Mouse (Mus musculus): Measurements from ENCODE around the gene Fam32a.

Fam32a gene

DNA sequence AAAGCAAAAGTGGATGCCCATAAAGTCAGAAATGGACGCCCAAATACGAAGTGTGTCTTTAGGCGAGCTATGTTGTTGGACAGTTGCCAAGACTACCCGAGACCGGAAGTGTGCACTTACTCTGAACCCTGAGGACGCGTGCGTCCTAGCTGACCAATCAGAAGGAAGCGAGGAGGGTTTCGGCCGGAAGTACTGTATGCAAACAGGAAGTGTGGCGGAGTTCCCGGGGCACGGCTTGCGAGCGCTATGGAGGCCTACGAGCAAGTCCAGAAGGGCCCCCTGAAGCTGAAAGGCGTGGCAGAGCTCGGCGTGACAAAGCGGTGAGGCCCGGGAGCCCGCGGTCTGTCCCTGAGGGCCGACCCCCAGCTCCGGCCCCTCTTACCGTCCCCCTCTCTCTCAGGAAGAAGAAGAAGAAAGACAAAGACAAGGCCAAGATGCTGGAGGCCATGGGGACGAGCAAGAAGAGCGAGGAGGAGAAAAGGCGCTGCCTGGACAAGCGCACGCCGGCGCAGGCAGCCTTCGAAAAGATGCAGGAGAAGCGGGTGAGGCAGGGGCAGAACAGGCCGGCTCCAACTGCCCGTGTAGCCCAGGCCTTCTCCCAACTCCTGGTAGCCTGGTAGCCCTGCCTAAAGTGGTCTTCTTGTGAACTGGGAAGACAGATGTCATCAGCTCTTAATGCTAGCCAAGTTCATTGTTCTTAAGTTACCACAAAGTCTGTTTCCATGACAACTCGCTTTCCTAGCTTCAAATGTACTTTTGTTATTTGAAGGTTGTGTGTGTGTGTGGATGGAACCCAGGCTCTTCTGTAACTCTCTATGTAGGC, at the start of gene Fam32a:
Fam32a (plus strand) TSS at position 190 of the 823 bp plus-strand sequence.
- peak; percentile 99 for DNase-seq (ENCODE audit: low read depth, low spot score)

DNA sequence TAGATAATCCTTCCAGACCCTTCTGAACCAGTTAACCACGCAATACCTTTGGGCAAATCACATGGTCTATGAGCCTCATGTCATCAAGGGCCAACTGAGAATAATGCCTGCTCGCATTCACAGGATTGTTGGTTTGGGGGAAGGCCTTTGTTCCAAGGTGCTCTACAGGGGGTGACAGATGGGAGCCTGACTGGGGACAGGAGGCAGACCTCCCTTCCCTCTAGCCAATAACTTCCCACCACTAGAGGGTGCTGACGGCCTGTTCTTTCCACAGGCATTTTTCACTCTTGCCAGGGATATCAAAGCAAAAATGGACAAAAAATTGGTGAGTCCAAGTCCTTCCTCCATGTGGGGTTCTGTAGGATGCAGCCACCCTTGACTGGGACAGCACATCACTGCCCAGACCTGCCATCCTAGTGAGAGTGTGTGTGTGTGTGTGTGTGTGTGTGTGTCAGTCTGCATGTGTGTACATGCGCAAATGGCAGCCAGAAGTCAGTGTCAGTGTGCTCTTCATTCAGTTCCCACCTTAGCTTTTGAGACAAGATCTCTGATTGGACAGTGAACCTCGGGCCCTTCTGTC, 42.1 kb upstream of the Fam32a start:
- peak; percentile 53 for DNase-seq (ENCODE audit: low read depth, low spot score)

DNA sequence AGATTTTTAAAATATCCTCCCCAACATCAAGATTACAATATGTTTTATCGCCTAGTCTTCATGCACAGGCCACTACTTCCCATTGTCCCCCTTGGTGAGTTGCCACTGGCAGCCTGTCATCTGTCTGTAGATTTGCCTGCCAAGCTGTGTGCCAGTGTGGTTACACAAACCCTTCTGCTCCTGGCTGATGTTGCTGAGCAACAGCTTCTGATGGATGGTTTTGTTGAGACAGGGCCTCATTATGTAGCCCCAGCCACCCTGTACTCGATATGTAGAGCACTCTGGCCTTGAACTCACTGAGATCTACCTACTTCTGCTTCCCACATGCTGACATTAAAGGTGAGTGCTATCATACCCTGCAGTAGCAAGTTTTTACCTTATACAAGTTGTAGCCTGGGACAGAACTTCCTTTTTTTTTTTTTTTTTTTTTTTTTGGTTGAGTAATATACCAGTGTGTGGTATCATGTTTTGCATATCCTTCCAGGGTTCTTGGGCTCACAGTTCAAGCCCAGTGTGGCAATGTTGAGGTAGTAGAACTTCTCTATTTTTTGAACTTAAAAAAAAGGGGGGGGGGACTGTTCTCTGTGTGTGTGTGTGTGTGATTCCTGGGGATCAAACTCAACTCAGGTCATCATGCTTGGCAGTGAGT, 35.9 kb upstream of the Fam32a start:
- no peak for DNase-seq (ENCODE audit: low read depth, low spot score)

GRCm38 (mm10) chr8:72187793-72188331, 31.7 kb upstream of the Fam32a start:
- DNase-seq (ENCODE audit: low read depth, low spot score), result no peak

GRCm38 (mm10) chr8:72189417-72190214, 29.9 kb upstream of the Fam32a start, which contains the start of gene Hsh2d:
Gene Hsh2d, plus strand, starts transcription at chr8:72189638.
- DNase-seq (ENCODE audit: low read depth, low spot score), result no peak

DNA sequence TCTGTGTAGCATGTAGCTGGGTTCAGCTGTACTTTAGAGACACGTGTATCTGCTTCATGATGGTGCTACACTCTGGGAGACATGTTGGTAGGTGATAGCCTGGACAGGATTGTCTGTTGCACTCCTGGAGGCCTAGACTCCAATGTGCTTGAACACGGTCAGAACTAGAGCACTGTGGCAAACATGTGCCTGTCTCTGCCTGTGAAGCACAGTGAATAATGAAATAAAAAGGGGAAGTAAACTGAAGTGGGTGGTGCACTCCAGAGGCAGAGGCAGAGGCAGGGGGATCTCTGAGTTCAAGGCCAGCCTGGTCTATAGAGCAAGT, 29.4 kb upstream of the Fam32a start:
- no peak for DNase-seq (ENCODE audit: low read depth, low spot score)

DNA sequence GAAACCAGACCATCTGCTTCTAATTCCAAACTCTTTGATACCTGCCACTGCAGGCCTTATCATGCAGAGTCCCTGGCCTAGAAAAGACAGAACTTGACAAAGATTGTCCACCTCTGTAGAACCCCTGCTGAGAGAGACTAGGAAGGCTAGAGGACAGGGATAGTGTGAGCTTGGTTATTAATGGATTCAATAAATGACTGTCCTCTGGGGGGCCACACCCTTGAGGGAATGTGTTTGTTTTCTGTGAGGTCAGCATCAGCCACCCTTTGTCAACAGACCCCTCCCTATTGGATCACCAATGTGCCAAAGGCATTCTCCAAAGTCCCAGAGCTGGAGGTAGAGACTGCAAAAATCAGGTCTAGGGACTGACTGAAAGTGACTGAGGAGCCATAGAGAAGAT, 27.5 kb upstream of the Fam32a start:
- no peak for DNase-seq (ENCODE audit: low read depth, low spot score)

- no peak for DNase-seq (ENCODE audit: low read depth, low spot score)
These were observed 21.5 kb upstream of the Fam32a start for GRCm38 (mm10) chr8:72197997-72198396.

DNA sequence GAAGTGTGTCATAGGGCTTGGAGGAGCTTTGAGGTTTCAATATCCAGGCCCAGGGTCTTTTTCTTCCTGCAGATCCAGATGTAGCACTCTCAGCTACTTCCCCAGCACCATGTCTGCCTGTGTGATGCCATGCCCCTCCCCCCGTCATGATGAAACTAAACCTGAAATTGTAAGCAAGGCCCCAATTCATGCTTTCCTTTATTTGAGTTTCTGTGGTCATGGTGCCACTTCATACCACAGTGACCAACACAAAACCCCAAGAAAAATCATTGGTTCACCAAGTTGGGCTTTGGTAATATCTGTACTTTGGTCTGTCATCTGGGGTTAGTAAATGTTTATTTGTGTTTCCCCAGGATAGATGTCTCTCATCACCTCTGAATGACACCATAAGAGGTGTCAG, 10.9 kb upstream of the Fam32a start:
- DNase-seq (ENCODE audit: low read depth, low spot score), result no peak

DNA sequence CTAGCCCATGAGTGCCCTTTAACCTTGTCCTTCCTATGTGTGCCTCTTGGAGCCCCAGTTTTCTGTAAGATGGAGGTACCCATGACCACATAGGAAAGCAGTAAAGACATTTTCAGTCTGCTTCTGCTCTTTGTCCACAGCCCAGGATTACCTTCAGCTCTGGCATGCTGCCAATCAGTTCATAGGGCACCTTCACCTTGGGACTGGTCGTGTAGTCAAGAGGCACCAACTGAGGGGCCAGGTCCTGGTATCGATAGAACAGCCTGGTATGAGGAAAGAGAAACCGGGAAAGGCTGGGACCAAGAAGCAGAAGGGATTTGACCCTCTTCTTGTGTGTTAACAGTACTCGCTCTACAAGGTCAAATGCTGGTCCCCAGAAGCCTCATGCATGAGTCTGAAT, 9.3 kb upstream of the Fam32a start:
- no peak for DNase-seq (ENCODE audit: low read depth, low spot score)

DNA sequence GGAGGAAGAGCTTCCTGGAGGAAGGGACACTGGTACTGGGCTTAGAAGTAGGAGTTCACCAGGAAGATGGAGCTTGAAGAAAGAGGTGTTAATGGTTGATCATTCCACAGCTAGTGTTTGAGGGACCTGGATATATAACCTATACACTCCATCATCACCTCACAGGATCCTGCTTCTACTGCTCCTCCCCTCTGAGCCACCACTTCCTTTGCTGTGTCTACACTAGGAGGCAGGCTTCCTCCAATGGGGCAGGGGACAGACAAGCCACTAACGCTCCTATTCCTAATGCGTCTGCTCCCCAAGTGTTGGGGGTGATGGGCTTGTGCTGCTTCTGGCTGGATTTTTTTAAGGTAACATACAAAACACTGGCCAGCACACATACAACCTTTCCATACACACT, 8.8 kb upstream of the Fam32a start:
- no peak for DNase-seq (ENCODE audit: low read depth, low spot score)

GRCm38 (mm10) chr8:72211846-72212245, 7.7 kb upstream of the Fam32a start:
- DNase-seq (ENCODE audit: low read depth, low spot score), result no peak

DNA sequence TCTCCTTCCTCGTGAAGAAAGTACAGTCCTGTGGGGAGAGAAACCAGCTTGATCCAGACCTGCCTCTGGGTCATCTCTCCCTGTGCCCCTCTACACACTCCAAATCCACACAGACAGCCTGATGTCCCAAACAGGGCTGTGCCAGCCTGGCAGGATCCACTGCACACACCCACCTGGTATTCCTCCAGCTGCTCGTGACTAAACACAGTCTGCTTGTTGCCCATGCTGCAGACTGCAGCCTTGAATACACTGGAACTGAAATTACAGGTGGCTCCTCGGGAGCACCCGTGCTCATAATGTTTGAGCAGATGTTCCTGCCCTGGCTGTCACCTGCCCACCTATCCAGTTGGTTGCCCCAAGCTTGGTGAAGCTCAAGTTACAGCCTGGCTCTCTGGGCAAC, 6.8 kb upstream of the Fam32a start, which contains the start of gene Cib3:
Cib3 (minus strand) TSS at position 87 of the 400 bp plus-strand sequence.
- no peak for DNase-seq (ENCODE audit: low read depth, low spot score)

DNA sequence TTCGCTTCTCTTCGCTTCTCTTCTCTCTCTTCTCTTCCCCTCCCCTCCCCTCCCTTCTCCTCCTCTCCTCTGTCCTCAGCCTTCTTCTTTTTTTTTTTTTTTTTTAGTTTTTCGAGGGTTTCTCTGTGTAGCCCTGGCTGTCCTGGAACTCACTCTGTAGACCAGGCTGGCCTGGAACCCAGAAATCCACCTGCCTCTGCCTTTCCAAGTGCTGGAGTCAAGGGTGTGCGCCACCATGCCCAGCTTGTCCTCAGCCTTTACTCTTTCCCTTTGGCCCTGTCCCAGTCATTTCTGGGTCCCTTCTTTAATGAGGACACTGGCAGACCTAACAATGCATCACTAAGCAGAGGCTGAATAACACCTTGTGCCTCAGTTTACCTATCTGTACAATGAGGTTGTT, 6.0 kb upstream of the Fam32a start, which contains the start of gene Gm11034:
Gm11034 (minus strand) TSS at position 101 of the 400 bp plus-strand sequence.
- DNase-seq (ENCODE audit: low read depth, low spot score), result no peak

GRCm38 (mm10) chr8:72215060-72215459, 4.5 kb upstream of the Fam32a start:
- DNase-seq (ENCODE audit: low read depth, low spot score), result peak; percentile 11

GRCm38 (mm10) chr8:72215871-72216270, 3.7 kb upstream of the Fam32a start:
- DNase-seq (ENCODE audit: low read depth, low spot score), result no peak

DNA sequence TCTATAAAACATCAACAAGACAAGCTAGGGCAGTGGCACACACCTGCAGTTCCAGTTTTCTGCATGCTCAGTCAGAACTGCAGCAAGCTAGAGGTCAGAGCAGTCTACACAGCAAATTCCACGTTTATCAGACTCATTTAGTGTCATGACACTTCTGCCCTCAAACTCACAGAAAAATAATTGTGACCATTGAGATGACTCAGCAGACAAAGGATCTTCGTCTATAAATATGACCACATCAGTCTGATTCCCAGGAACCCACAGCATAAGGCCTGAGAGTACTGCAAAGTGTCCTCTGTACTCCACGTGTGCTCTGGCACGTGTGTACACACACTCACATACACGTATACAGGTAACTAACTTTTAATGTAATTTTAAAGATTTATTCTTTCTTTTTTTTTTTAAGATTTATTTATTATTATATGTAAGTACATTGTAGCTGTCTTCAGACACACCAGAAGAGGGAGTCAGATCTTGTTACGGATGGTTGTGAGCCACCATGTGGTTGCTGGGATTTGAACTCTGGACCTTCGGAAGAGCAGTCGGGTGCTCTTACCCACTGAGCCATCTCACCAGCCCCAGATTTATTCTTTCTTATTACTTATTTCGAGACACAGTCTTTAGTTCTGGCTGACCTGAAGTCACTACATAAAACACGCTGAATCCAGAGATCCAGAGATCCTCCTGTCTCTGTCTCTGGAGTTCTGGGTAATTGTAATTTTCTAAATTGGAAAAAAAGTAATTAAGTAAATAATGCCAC, 569 bp upstream of the Fam32a start:
- no peak for DNase-seq (ENCODE audit: low read depth, low spot score)

- DNase-seq (ENCODE audit: low read depth, low spot score), result no peak
These were observed 1.2 kb downstream of the Fam32a start for GRCm38 (mm10) chr8:72220758-72221157.

DNA sequence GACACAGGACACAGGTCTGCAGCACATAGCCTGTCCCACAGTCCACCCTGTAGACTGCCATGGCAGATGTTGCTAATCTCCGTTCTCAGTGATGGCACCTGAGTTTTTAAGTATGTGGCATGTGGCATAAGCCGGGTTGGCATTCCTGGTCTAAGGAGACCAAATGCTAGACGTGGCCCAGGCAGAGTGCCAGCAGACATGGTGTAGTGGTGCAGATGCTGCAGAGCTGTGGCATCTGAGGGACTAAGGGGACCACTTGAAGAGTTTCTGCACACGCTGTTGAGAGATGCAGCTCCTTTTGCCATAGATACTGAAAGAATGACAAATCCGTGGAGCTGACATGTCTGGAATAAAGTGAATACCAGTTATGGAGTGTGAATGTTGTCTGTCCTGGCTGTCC, 3.1 kb downstream of the Fam32a start:
- no peak for DNase-seq (ENCODE audit: low read depth, low spot score)

DNA sequence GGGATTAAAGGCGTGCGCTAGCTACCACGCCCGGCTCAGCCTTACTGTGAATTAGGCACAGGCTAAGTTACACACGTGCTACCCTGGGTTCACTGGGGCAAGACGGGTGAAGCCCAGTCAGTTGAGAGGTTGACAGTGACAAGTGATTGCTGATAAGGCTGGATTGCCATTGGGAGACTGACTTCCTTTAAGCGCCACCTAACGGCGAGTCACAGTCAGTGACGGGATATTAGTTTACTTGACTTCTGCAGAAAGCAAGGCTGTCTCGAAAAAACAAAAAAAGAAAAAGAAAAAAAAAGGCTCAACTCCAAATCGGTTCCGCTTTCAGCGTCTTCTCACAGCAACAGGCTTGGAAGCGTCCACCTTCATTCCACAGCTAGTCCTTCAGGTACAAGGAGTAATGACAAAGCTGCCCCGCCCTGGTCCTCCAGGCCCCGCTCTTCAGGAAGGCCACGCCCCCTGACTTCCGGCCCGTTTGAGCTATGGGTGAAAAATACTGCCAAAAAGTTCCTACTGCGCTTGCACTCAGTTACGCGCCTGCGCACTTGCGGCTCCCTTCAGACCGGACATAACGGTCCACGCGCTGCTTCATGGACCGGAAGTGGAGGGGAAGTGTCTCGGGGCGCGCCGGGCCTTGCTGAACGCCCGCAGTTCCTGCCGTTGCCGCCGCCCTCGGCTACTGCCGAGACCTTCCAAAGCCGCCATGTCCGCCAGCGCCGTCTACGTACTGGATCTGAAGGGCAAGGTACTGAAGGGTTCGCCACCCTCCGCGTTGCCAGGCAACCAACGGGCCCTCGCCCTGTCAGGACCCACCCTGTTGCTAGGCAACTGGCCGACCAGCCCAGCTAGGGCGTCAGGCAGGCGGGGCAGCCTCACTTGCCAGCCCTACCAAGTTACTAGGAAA, 20.2 kb downstream of the Fam32a start, which contains the start of gene Ap1m1:
Ap1m1 (plus strand) TSS at position 520 of the 904 bp plus-strand sequence.
- DNase-seq (ENCODE audit: low read depth, low spot score), result peak; percentile 99
